Mouse (Mus musculus): ENCODE data around the gene Wdr62. TPM values are rescaled to one million over a fixed set of nuclear protein-coding genes. Genes with fewer than 3 reads are reported as not detected.
A peak's percentile ranks its signal among the peaks of the same experiment; 100 is the strongest.

Gene Wdr62
- polyA plus RNA-seq, 1 experiment from 2014 or later = 7.3 TPM

DNA sequence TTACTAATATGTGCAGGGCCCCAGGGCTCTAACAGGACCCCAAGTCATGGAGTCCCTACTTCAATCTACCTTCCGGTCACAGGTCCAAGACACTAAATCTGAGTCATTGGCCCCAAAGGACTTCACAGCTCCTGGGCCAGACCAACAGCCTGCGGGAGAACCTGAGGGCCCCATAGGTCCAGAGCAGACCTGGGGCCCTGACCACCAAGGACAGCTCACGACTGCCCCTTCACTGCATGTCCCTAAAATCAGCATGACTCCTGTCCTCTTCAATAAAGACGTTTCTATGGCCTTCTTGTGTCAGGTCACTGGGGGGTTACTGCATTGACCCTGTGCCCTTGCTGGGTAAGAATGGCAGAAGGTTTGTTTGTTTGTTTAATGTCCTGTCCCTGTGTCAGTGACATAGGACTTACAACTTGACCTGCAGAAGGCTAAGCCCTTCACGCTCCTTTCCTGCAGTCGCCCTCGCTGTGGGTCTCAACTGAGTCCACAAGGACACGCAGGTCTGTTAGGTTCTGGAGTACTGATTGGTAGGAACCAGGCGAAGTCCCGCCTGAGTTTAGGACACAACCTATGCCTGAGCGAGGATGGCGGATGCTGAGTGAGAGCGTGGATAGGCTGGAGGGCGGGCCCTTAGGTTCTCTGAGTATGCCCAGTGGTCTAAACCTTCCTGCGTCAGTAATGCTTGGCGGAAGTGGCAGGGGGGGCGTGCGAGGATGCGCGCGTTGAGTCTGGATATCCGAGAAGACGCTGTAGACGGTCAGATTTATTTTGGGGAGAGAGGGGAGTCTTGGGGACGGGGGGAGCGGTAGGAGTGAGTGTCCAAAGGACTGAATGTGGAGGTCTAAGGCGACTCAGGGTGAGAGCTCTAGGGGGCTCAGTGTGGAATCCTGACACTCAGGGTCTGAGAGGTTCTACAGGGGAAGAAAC, 28.1 kb upstream of the Wdr62 start, which contains the start of gene Alkbh6:
TSS of gene Alkbh6 (plus strand) at position 642 of the 930 bp plus-strand sequence.
- peak within 1 kb of the TSS; percentile 67 for H3K4me3 ChIP-seq (ENCODE audit: low read length)
- no peaks in the 10 kb centered on the region for H3K9me3 ChIP-seq (ENCODE audit: control insufficient read depth, low read length)
- peak within 1 kb of the TSS; percentile 79 for H3K27ac ChIP-seq (ENCODE audit: low read length)
- 4% methylated on average over 27 of the region's 27 CpGs for WGBS
- peak; percentile 100 for ATAC-seq
- H3K4me1 ChIP-seq (ENCODE audit: control insufficient read depth, insufficient read depth, low read length) = peaks cover 14% of the 10 kb centered on the region
- H3K9ac ChIP-seq (ENCODE audit: low read depth, low read length) = peak within 1 kb of the TSS; percentile 69
- peak within 1 kb of the TSS; percentile 84 for H3K4me2 ChIP-seq (ENCODE audit: low read depth, low read length)
- H3K36me3 ChIP-seq (ENCODE audit: control insufficient read depth, insufficient read depth, low read length) = no peaks in the 10 kb centered on the region
- H3K27me3 ChIP-seq (replicated peaks; ENCODE audit: control insufficient read depth, insufficient read depth, low read length) = no peaks in the 10 kb centered on the region

- no peak overlapping the region for H3K4me3 ChIP-seq (ENCODE audit: low read length)
- peaks cover 14% of the 10 kb centered on the region for H3K4me1 ChIP-seq (ENCODE audit: control insufficient read depth, insufficient read depth, low read length)
- no peaks in the 10 kb centered on the region for H3K9me3 ChIP-seq (ENCODE audit: control insufficient read depth, low read length)
- no peaks in the 10 kb centered on the region for H3K36me3 ChIP-seq (ENCODE audit: control insufficient read depth, insufficient read depth, low read length)
- no peaks in the 10 kb centered on the region for H3K27me3 ChIP-seq (replicated peaks; ENCODE audit: control insufficient read depth, insufficient read depth, low read length)
- WGBS = 90% methylated on average over 16 of the region's 16 CpGs
- no peak overlapping the region for H3K9ac ChIP-seq (ENCODE audit: low read depth, low read length)
- no peak overlapping the region for H3K27ac ChIP-seq (ENCODE audit: low read length)
- H3K4me2 ChIP-seq (ENCODE audit: low read depth, low read length) = no peak overlapping the region
- no peak for ATAC-seq
Observed at GRCm38 (mm10) chr7:30306083-30306779, 26.0 kb upstream of the Wdr62 start.

DNA sequence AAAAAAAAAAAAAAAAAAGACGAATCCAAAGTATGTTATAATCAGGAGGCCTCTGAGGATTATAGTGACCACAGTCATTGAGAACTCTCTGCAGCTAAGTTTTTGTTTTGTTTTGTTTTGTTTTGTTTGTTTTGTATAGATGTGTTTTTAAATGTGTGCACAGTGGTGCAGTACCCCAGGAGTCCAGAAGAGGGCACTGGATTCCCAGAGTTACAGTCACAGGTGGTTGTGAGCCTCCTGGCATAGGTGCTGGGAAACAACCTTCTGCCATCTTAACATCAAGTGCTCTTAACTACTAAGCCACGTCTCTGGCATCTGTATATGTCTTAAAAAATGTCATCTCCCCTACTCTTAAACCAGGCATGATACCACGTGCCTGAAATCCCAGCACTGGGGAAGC, 20.7 kb upstream of the Wdr62 start:
- no peaks in the 10 kb centered on the region for H3K9me3 ChIP-seq (ENCODE audit: control insufficient read depth, low read length)
- H3K36me3 ChIP-seq (ENCODE audit: control insufficient read depth, insufficient read depth, low read length) = 0 out of 2 replicates have a peak, but pooled peaks cover 3% of the 10 kb centered on the region
- no peak overlapping the region for H3K4me2 ChIP-seq (ENCODE audit: low read depth, low read length)
- no peaks in the 10 kb centered on the region for H3K4me1 ChIP-seq (ENCODE audit: control insufficient read depth, insufficient read depth, low read length)
- H3K4me3 ChIP-seq (ENCODE audit: low read length) = no peak overlapping the region
- H3K27ac ChIP-seq (ENCODE audit: low read length) = no peak overlapping the region
- no peak overlapping the region for H3K9ac ChIP-seq (ENCODE audit: low read depth, low read length)
- whole genome bisulfite sequencing = 47% methylated on average over 3 of the region's 3 CpGs
- H3K27me3 ChIP-seq (replicated peaks; ENCODE audit: control insufficient read depth, insufficient read depth, low read length) = no peaks in the 10 kb centered on the region
- no peak for ATAC-seq

GRCm38 (mm10) chr7:30297266-30297665, 17.0 kb upstream of the Wdr62 start:
- 0 out of 2 replicates have a peak, but pooled peaks cover 3% of the 10 kb centered on the region for H3K36me3 ChIP-seq (ENCODE audit: control insufficient read depth, insufficient read depth, low read length)

DNA sequence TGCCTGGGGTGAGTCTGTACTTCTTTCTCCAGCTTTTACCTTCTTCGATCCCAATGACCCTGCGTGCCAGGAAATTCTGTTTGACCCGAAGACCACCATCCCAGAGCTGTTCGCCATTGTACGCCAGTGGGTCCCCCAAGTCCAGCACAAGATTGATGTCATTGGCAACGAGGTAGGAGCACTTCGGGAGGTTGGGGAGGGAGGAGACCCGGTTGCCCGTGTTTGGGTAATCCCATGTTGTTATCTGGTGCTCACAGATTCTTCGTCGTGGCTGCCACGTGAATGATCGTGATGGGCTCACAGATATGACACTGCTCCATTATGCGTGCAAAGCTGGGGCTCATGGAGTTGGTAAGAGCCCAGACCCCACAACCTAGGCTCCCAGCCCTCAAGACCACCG, 16.6 kb upstream of the Wdr62 start:
- H3K9me3 ChIP-seq (ENCODE audit: control insufficient read depth, low read length) = no peaks in the 10 kb centered on the region
- H3K36me3 ChIP-seq (ENCODE audit: control insufficient read depth, insufficient read depth, low read length) = 0 out of 2 replicates have a peak, but pooled peaks cover 3% of the 10 kb centered on the region
- H3K27me3 ChIP-seq (replicated peaks; ENCODE audit: control insufficient read depth, insufficient read depth, low read length) = no peaks in the 10 kb centered on the region
- H3K4me3 ChIP-seq (ENCODE audit: low read length) = no peak overlapping the region
- no peak overlapping the region for H3K9ac ChIP-seq (ENCODE audit: low read depth, low read length)
- H3K4me2 ChIP-seq (ENCODE audit: low read depth, low read length) = no peak overlapping the region
- WGBS = 91% methylated on average over 15 of the region's 15 CpGs
- no peak overlapping the region for H3K27ac ChIP-seq (ENCODE audit: low read length)
- no peak for ATAC-seq
- 0 out of 2 replicates have a peak, but pooled peaks cover 5% of the 10 kb centered on the region for H3K4me1 ChIP-seq (ENCODE audit: control insufficient read depth, insufficient read depth, low read length)

More at GRCm38 (mm10) chr7:30297266-30297665, 17.0 kb upstream of the Wdr62 start:
- ATAC-seq = no peak
- no peaks in the 10 kb centered on the region for H3K27me3 ChIP-seq (replicated peaks; ENCODE audit: control insufficient read depth, insufficient read depth, low read length)
- WGBS = 79% methylated on average over 16 of the region's 16 CpGs
- no peak overlapping the region for H3K4me2 ChIP-seq (ENCODE audit: low read depth, low read length)
- no peak overlapping the region for H3K27ac ChIP-seq (ENCODE audit: low read length)
- H3K9ac ChIP-seq (ENCODE audit: low read depth, low read length) = no peak overlapping the region
- H3K4me3 ChIP-seq (ENCODE audit: low read length) = no peak overlapping the region
- H3K9me3 ChIP-seq (ENCODE audit: control insufficient read depth, low read length) = no peaks in the 10 kb centered on the region
- 0 out of 2 replicates have a peak, but pooled peaks cover under 1% of the 10 kb centered on the region for H3K4me1 ChIP-seq (ENCODE audit: control insufficient read depth, insufficient read depth, low read length)

DNA sequence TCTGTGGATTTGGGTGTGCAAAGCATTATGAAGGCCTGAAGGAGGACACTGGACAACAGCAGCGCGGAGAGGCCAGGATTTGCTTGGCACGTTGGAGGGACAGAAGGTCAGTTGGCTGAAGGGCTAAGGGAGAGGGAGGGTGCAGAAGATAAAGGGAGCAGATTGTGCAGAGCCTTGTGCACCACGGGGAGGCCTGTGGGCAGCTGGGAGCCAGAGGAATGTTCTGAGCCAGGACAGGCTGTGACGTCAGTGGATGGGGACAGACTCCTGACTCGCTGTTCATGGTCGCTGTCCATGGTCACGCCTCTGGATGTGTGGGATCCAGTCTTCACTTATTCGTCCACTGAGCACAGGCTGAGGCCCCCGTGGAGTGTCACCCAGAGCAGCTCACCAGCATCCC, 14.9 kb upstream of the Wdr62 start:
- peak; percentile 29; the same call in 1 of the 2 replicates for ATAC-seq
- Histone ChIP-seq H3K4me3 (ENCODE audit: low read length) (no peak overlapping the region), H3K27me3 (replicated peaks; ENCODE audit: control insufficient read depth, insufficient read depth, low read length) (no peaks in the 10 kb centered on the region), H3K9me3 (ENCODE audit: control insufficient read depth, low read length) (no peaks in the 10 kb centered on the region), H3K36me3 (ENCODE audit: control insufficient read depth, insufficient read depth, low read length) (0 out of 2 replicates have a peak, but pooled peaks cover 3% of the 10 kb centered on the region), H3K4me1 (ENCODE audit: control insufficient read depth, insufficient read depth, low read length) (0 out of 2 replicates have a peak, but pooled peaks cover 5% of the 10 kb centered on the region), H3K4me2 (ENCODE audit: low read depth, low read length) (no peak overlapping the region), H3K9ac (ENCODE audit: low read depth, low read length) (no peak overlapping the region), H3K27ac (ENCODE audit: low read length) (no peak overlapping the region)
- 51% methylated on average over 10 of the region's 10 CpGs for WGBS

DNA sequence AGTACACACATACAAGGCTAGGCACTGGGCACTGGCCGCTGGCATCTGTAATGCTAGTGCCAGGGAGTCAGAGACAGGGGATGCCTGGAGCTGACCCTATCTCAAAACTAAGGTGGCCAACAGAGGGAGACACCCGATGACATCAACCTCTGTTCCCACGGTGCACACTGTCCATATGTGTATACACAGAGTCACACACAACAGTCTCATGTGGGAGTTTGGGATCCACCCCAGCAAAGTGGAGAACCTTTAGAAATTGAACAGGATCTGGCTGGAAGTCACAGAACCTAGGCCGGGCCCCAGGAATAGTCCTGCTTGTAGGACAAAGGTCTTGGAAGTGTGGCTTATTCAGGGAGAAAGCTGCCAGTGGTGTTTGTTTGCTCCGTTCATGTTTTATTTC, 14.1 kb upstream of the Wdr62 start:
- no peak for ATAC-seq

DNA sequence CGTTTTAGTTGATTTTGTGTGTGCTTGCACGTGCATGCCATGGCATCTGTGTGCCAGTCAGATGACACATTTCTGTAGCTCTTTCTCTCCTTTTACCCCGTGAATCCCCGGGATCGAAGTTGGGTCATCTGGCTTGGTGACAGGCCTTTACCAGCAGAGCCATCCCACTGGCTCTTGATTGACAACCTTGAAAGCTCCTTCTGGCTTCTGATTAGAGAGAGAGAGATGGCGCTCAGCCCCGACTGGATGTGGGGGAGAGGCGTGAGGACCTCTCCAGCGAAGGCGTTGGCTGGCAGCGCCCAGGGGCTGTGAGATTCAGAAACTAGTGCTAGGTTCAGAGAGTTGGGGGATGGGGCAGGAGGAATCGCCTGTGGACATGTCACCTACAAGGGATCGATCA, 13.6 kb upstream of the Wdr62 start:
- 84% methylated on average over 13 of the region's 13 CpGs for WGBS
- ATAC-seq = no peak
- Histone ChIP-seq H3K27me3 (replicated peaks; ENCODE audit: control insufficient read depth, insufficient read depth, low read length) (no peaks in the 10 kb centered on the region), H3K9me3 (ENCODE audit: control insufficient read depth, low read length) (no peaks in the 10 kb centered on the region), H3K36me3 (ENCODE audit: control insufficient read depth, insufficient read depth, low read length) (no peaks in the 10 kb centered on the region), H3K4me1 (ENCODE audit: control insufficient read depth, insufficient read depth, low read length) (0 out of 2 replicates have a peak, but pooled peaks cover 5% of the 10 kb centered on the region), H3K27ac (ENCODE audit: low read length) (no peak overlapping the region), H3K9ac (ENCODE audit: low read depth, low read length) (no peak overlapping the region), H3K4me2 (ENCODE audit: low read depth, low read length) (no peak overlapping the region), H3K4me3 (ENCODE audit: low read length) (no peak overlapping the region)

More for the DNA sequence above, 14.1 kb upstream of the Wdr62 start:
- Histone ChIP-seq H3K36me3 (ENCODE audit: control insufficient read depth, insufficient read depth, low read length) (0 out of 2 replicates have a peak, but pooled peaks cover 3% of the 10 kb centered on the region), H3K27ac (ENCODE audit: low read length) (no peak overlapping the region), H3K4me1 (ENCODE audit: control insufficient read depth, insufficient read depth, low read length) (0 out of 2 replicates have a peak, but pooled peaks cover 5% of the 10 kb centered on the region), H3K9ac (ENCODE audit: low read depth, low read length) (no peak overlapping the region), H3K4me2 (ENCODE audit: low read depth, low read length) (no peak overlapping the region), H3K9me3 (ENCODE audit: control insufficient read depth, low read length) (no peaks in the 10 kb centered on the region), H3K4me3 (ENCODE audit: low read length) (no peak overlapping the region), H3K27me3 (replicated peaks; ENCODE audit: control insufficient read depth, insufficient read depth, low read length) (no peaks in the 10 kb centered on the region)
- WGBS = 82% methylated on average over 5 of the region's 5 CpGs

Data from intestine, embryonic 16.5 days (tissue).